Mouse (Mus musculus) embryonic facial prominence, embryonic 13.5 days (tissue): ENCODE results near the gene Cwc22. TPM values are rescaled to one million over a fixed set of nuclear protein-coding genes. Genes with fewer than 3 reads are reported as not detected.

ENCODE experiments used
- ATAC-seq: fragments of 200-750 bp; cut with Nextera tagmentation; 2 replicates; pipeline ENCODE4 v1.8.0; 2017; ENCODE audit warnings: low read depth; ENCODE audit not compliant: insufficient number of reproducible peaks, insufficient read depth, low FRiP score, low TSS enrichment
- H3K27ac ChIP-seq: fragments of 300-500 bp; sonication (generic); 2 replicates; pipeline ENCODE4 v1.5.1; 2015; ENCODE audit warnings: moderate library complexity, mild to moderate bottlenecking, inconsistent platforms
- H3K27me3 ChIP-seq: fragments of 300-500 bp; sonication (generic); 2 replicates; pipeline ENCODE4 v1.6.1; 2015; ENCODE audit warnings: mild to moderate bottlenecking, inconsistent platforms
- H3K36me3 ChIP-seq: fragments of 300-500 bp; sonication (generic); 2 replicates; pipeline ENCODE4 v1.6.1; 2015; ENCODE audit warnings: mild to moderate bottlenecking, inconsistent platforms
- H3K4me1 ChIP-seq: fragments of 300-500 bp; sonication (generic); 2 replicates; pipeline ENCODE4 v1.6.1; 2015; ENCODE audit warnings: inconsistent platforms
- H3K4me2 ChIP-seq: fragments of 300-500 bp; sonication (generic); 2 replicates; pipeline ENCODE4 v1.6.1; 2015; ENCODE audit warnings: moderate library complexity, mild to moderate bottlenecking, inconsistent platforms
- H3K4me3 ChIP-seq: fragments of 300-500 bp; sonication (generic); 2 replicates; pipeline ENCODE4 v1.5.1; 2015; ENCODE audit warnings: mild to moderate bottlenecking, inconsistent platforms
- H3K9ac ChIP-seq: fragments of 300-500 bp; sonication (generic); 2 replicates; pipeline ENCODE4 v1.6.1; 2015; ENCODE audit warnings: mild to moderate bottlenecking, inconsistent platforms
- H3K9me3 ChIP-seq: fragments of 300-500 bp; sonication (generic); 2 replicates; pipeline ENCODE4 v1.6.1; 2016; ENCODE audit warnings: inconsistent platforms
- WGBS: fragments of 180-500 bp; shearing (Covaris S2); methylation state at CpG from one replicate; pipeline ENCODE4 v1.1.7; 2015; ENCODE audit warnings: mixed read lengths; 5-methylcytosine and 5-hydroxymethylcytosine counted together
- polyA plus RNA-seq: library from polyadenylated mRNA; unstranded; fragments of >200 nt; fragmentation: Nextera tagmentation; extraction: Ambion mirVana; gene quantifications from 2 replicates; pipeline ENCODE4 v1.2.1, GENCODE M21; 2015

Gene Cwc22
- polyA plus RNA-seq, 1 experiment from 2014 or later = 35.5 TPM

DNA sequence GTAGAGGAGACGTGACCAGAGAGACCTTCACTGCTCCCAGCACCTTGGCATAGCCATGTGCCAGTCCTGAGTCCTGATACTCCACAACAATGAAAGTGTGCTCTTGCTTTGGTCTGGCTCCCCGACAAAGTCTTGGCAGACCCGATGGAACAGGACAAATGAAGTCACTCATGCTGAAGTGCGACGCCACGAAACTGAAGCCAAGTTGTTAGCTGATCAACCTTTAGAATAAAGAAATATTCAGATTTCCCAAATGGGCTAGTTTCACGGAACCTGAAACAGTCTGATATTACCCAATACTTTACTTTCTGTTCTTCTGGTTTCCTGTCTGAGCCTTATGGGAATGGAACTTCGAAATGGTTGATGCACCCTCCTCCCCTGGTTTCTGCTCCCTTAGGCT is 32.9 kb upstream of the Cwc22 start:
- no peak overlapping the region for H3K9ac ChIP-seq
- no peak overlapping the region for H3K4me3 ChIP-seq
- no peaks in the 10 kb centered on the region for H3K36me3 ChIP-seq
- no peak overlapping the region for H3K4me2 ChIP-seq
- no peaks in the 10 kb centered on the region for H3K4me1 ChIP-seq
- H3K27me3 ChIP-seq = no peaks in the 10 kb centered on the region
- WGBS = 91% methylated on average over 8 of the region's 8 CpGs
- no peak overlapping the region for H3K27ac ChIP-seq
- ATAC-seq = no peak
- H3K9me3 ChIP-seq = peaks cover 10% of the 10 kb centered on the region

DNA sequence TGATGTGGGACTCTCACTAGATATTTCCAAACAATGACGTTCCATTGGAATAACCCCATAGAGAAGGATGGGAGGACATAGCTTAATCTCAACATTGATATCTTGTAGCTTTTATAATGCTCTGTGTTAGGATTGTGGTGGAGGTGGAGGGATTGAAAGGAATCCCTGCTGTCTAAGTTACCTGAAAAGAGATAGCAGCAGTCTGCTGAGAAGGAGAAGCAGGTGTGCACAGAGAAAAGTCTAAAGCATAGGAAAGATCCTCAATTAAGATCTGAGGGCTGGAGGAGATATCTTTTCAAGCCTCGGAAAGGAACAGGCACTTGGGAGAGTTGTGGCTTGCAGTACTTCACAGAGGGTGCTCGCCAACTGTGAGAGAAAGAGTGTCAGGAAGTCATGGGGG is 32.1 kb upstream of the Cwc22 start:
- no peaks in the 10 kb centered on the region for H3K27me3 ChIP-seq
- H3K9ac ChIP-seq = no peak overlapping the region
- H3K36me3 ChIP-seq = no peaks in the 10 kb centered on the region
- 80% methylated on average over 3 of the region's 3 CpGs for WGBS
- peaks cover 10% of the 10 kb centered on the region for H3K9me3 ChIP-seq
- no peak overlapping the region for H3K27ac ChIP-seq
- H3K4me3 ChIP-seq = no peak overlapping the region
- ATAC-seq = no peak
- H3K4me2 ChIP-seq = no peak overlapping the region
- H3K4me1 ChIP-seq = no peaks in the 10 kb centered on the region

DNA sequence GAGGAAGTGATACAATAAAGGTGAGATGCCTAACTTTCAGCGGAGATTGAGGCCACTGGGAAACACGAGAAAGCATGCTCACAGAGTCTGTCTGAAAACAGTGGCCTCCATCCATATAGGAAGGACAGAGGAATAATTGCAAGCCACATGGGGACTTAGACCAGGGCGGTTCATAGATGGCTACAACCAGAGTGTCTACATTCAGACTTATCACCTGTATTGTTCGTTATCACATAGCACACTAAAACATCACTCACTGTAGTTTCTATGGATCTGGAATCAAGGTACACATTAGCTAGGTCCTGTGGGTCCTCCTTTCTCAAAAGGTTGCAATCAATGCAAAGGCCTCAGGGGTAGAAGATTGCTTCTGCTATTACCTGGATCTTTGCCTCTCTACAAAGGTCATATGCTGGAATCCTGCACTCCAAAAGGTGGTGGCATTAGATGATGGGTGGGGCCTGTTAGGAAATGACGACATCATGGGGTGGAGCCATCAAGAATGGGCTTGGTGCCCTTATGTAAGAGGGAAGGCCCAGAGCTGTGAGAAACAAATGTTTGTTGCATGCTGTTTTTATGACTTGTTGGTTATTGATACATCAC is 30.2 kb upstream of the Cwc22 start:
- no peak overlapping the region for H3K4me3 ChIP-seq
- peaks cover 4% of the 10 kb centered on the region; the same call in 1 of the 2 replicates for H3K9me3 ChIP-seq
- H3K36me3 ChIP-seq = no peaks in the 10 kb centered on the region
- WGBS = 85% methylated on average over 5 of the region's 5 CpGs
- no peak overlapping the region for H3K9ac ChIP-seq
- no peaks in the 10 kb centered on the region for H3K4me1 ChIP-seq
- H3K27me3 ChIP-seq = no peaks in the 10 kb centered on the region
- H3K27ac ChIP-seq = no peak overlapping the region
- no peak for ATAC-seq
- H3K4me2 ChIP-seq = no peak overlapping the region

DNA sequence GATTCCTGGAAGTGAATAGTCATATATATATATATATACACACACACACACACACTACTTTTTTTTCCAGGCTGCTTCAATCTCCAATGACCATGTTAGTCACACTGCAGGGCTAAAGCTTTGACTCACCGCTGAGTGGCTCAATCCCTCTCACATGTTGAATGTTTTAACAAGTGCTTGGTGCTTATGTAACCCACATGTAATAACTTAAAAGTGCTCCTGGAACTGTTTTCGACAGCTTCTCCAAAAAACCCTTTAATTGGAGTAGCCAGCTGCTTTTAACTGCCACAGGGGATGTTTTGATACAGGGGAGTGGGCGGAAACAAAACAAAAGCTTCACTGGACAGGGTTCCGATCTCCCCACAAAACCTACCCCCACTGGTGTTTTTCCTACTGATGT is 29.4 kb upstream of the Cwc22 start:
- Histone ChIP-seq H3K4me1 (no peaks in the 10 kb centered on the region), H3K4me3 (no peak overlapping the region), H3K36me3 (no peaks in the 10 kb centered on the region), H3K9me3 (peaks cover 4% of the 10 kb centered on the region; the same call in 1 of the 2 replicates), H3K27me3 (no peaks in the 10 kb centered on the region), H3K9ac (no peak overlapping the region), H3K4me2 (no peak overlapping the region), H3K27ac (no peak overlapping the region)
- 36% methylated on average over 4 of the region's 4 CpGs for WGBS
- no peak for ATAC-seq

DNA sequence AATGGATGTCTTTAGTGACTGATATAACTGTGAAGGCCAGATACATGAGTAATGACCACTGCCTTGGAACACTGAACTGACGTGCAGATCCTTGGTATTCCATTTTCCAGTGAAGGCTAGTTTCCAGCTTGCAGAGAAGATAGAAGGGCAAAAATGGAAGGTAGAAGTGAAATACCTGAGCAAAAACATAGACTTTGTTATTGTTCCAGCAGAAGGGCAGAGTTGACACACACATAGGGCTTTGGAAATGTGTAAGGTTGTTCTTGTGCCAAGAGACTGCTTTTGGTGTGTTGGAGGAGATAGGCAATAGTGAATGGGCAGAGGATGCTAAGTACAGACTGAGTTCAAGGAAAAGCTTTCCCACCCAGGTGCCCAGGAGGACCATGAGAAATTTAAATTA is 28.8 kb upstream of the Cwc22 start:
- no peaks in the 10 kb centered on the region for H3K27me3 ChIP-seq
- 76% methylated on average over 1 of the region's 1 CpGs for WGBS
- ATAC-seq = no peak

DNA sequence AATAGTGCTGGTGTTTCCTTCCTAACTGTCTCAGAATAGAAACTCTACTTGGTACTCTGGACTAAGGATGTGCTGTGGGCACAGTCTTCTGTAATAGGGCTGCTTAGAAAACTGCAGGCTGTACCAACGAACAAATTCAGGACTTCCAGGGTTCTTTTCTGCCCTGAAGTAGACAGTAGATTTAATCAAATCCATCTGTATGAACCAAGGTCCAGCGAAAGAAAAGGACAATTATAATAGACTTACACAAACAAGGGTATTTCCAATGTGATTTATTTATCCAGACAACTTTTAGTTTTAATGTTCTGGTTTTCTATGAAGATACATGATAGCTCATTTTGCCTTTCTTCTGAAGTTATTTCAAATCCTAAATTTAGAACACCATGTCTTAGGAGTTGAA is 28.2 kb upstream of the Cwc22 start:
- Histone ChIP-seq H3K4me3 (no peak overlapping the region), H3K27me3 (no peaks in the 10 kb centered on the region), H3K27ac (no peak overlapping the region), H3K9me3 (peaks cover 4% of the 10 kb centered on the region; the same call in 1 of the 2 replicates), H3K4me2 (no peak overlapping the region), H3K36me3 (no peaks in the 10 kb centered on the region), H3K9ac (no peak overlapping the region), H3K4me1 (no peaks in the 10 kb centered on the region)
- ATAC-seq = no peak
- 42% methylated on average over 2 of the region's 2 CpGs for WGBS

More for the DNA sequence above, 28.8 kb upstream of the Cwc22 start:
- no peak overlapping the region for H3K4me2 ChIP-seq
- H3K9me3 ChIP-seq = peaks cover 4% of the 10 kb centered on the region; the same call in 1 of the 2 replicates
- H3K4me1 ChIP-seq = no peaks in the 10 kb centered on the region
- H3K27ac ChIP-seq = no peak overlapping the region
- no peak overlapping the region for H3K9ac ChIP-seq
- H3K36me3 ChIP-seq = no peaks in the 10 kb centered on the region
- H3K4me3 ChIP-seq = no peak overlapping the region

DNA sequence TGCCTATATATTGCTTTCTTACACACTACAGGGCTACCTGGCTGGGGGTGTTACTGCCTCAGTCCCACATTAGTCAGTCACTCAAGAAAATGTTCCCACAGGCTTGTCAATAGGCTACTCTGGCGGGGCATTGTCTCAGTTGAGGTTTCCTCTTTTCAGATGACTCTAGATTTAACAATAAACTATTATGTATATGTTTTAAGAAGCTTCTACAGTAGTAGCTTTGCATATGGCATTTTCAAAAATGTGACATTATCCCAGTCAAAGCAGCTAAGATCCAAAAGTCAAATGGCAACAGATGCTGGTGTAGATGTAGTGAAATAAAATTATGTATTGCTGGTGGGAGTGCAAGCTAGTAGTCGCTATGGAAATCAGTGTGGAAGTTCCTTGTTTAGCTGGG is 27.1 kb upstream of the Cwc22 start:
- Histone ChIP-seq H3K9ac (no peak overlapping the region), H3K36me3 (no peaks in the 10 kb centered on the region), H3K27me3 (no peaks in the 10 kb centered on the region), H3K27ac (no peak overlapping the region), H3K9me3 (peaks cover 4% of the 10 kb centered on the region; the same call in 1 of the 2 replicates), H3K4me1 (no peaks in the 10 kb centered on the region), H3K4me3 (no peak overlapping the region), H3K4me2 (no peak overlapping the region)
- no peak for ATAC-seq
- WGBS = 76% methylated on average over 2 of the region's 2 CpGs

DNA sequence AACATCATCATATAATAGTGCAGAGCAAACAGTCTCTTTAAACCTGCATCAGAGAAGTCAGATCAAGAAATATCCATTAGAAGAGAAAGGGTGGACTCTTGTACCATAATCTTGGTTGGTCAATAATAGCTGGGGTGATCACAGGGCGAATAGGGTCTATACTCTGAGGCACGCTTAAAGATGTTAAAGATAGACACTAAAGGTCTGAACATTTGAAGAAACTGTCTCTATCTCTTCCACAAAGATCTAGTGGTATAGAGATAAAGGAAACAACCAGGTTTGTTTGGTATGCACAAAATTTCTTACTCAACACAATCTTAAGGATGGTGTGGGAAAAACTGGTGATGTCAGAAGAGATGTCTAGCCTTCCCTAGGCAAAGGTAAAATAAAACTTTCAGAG is 26.4 kb upstream of the Cwc22 start:
- no peak overlapping the region for H3K9ac ChIP-seq
- no peak overlapping the region for H3K4me3 ChIP-seq
- no peaks in the 10 kb centered on the region for H3K9me3 ChIP-seq
- H3K36me3 ChIP-seq = no peaks in the 10 kb centered on the region
- no peak overlapping the region for H3K27ac ChIP-seq
- H3K27me3 ChIP-seq = no peaks in the 10 kb centered on the region
- H3K4me1 ChIP-seq = no peaks in the 10 kb centered on the region
- ATAC-seq = no peak
- no peak overlapping the region for H3K4me2 ChIP-seq
- WGBS = 85% methylated on average over 2 of the region's 2 CpGs

DNA sequence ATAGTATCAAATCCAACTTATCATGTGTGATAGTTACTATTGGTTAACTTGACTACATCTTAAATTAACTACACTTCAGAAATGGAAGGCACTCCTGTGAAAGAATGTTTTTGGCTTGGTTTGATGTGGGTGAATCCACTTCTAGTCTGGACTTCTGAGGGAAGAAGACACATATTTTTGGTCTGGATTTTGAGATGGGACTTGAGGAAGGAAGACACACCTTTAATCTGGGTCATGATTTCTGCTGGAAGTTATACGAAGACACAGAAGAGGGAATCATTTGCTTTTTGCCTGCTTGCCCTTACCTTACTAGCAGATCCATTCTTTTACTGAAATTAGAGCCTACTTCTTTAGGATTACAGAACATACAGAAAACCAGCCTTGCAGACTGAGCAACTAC is 25.7 kb upstream of the Cwc22 start:
- 86% methylated on average over 1 of the region's 1 CpGs for WGBS

DNA sequence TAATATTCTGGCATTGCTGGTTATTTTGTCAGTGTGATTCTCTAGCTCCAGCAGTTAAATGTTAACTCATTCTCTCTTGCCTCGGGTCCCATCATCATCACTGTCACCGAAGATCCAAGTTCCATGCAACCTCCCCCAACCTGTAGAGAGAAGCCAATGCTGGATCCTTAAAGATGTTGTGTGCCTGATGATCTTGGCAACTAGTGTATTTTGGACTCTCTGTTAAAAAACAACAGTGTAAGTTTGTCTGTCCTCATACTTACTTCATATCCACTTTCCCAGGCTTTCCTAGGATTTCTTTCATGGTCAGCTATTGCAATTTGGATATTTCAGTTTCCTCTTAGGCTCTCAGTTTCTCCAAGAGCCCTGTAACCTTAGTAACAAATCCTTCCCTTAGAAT is 25.2 kb upstream of the Cwc22 start:
- Histone ChIP-seq H3K27me3 (no peaks in the 10 kb centered on the region), H3K9me3 (no peaks in the 10 kb centered on the region), H3K4me3 (no peak overlapping the region), H3K36me3 (no peaks in the 10 kb centered on the region), H3K9ac (no peak overlapping the region), H3K4me2 (no peak overlapping the region), H3K27ac (no peak overlapping the region), H3K4me1 (no peaks in the 10 kb centered on the region)
- 82% methylated on average over 2 of the region's 2 CpGs for WGBS
- ATAC-seq = no peak

More for the DNA sequence above, 25.7 kb upstream of the Cwc22 start:
- no peak overlapping the region for H3K4me2 ChIP-seq
- H3K9me3 ChIP-seq = no peaks in the 10 kb centered on the region
- no peak for ATAC-seq
- no peaks in the 10 kb centered on the region for H3K4me1 ChIP-seq
- H3K27me3 ChIP-seq = no peaks in the 10 kb centered on the region
- no peak overlapping the region for H3K27ac ChIP-seq
- H3K4me3 ChIP-seq = no peak overlapping the region
- no peak overlapping the region for H3K9ac ChIP-seq
- H3K36me3 ChIP-seq = no peaks in the 10 kb centered on the region

DNA sequence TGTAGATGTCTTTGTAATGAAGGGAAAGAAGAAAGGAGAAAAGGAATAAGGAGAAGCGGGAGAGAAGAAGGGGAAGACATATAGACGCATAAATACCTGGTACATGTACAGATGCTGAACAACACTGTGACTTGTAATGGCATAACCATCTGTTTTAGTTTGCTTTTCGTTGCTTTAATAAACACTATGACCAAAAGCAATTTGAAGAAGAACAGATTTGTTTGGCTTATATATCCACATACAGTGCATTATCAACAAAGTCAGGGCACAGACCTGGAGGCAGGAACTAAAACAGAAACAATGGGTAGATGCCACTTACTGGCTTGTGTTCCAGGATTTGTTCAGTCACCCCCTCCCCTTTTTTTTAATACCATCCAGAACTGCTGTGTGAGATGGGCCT is 24.4 kb upstream of the Cwc22 start:
- ATAC-seq = no peak
- no peak overlapping the region for H3K4me3 ChIP-seq

DNA sequence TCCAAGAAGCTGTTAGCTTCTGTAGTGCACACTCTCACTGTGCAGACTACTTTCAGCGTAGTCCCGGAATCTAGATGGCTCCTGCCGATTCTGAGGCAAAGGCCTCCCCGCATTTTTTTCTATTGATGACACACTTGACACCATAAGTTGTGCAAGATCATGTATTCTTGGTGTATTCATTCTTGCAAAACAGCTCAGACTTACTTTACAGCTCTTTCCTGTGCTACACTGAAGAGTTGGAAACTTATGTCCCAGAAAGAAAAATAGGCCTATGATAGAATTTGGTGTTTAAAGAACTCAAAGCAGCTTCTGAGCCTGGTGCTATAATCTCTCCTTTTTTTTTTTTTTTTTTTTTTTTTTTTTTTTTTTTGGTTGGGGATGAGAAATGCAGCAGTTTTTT is 23.8 kb upstream of the Cwc22 start:
- no peak overlapping the region for H3K27ac ChIP-seq
- 96% methylated on average over 4 of the region's 4 CpGs for WGBS
- H3K9ac ChIP-seq = no peak overlapping the region
- H3K36me3 ChIP-seq = no peaks in the 10 kb centered on the region
- H3K27me3 ChIP-seq = no peaks in the 10 kb centered on the region
- H3K4me2 ChIP-seq = no peak overlapping the region
- H3K9me3 ChIP-seq = no peaks in the 10 kb centered on the region
- no peaks in the 10 kb centered on the region for H3K4me1 ChIP-seq
- no peak overlapping the region for H3K4me3 ChIP-seq
- ATAC-seq = no peak

More for the DNA sequence above, 24.4 kb upstream of the Cwc22 start:
- Histone ChIP-seq H3K27ac (no peak overlapping the region), H3K27me3 (no peaks in the 10 kb centered on the region), H3K4me1 (no peaks in the 10 kb centered on the region), H3K9me3 (no peaks in the 10 kb centered on the region), H3K4me2 (no peak overlapping the region), H3K36me3 (no peaks in the 10 kb centered on the region), H3K9ac (no peak overlapping the region)
- WGBS = 79% methylated on average over 3 of the region's 3 CpGs
